Comparison of ENCODE assay signal across 22 mouse cellular contexts in genomic region chr8:63262516-63262915, GRCm38 (mm10).
DNase-seq lines count a peak whose midpoint lies in the region; ATAC-seq and TF ChIP-seq lines count a peak whose summit lies in the region.
"Had no signal": no experiment of that assay in that cellular context is flagged by ENCODE, and none has a peak within 500 bp of the region (broad histone marks: within the 10 kb centered on the region; RNA-seq: fewer than 3 reads in every experiment).

No protein-coding gene starts in this region.

- H3K9ac ChIP-seq in midbrain, embryonic 11.5 days (ENCODE audit: low read length), result no peak overlapping the region
- no peak overlapping the region for H3K9ac ChIP-seq in midbrain, embryonic 13.5 days (replicated peaks)
- H3K9ac ChIP-seq in heart, embryonic 14.5 days (ENCODE audit: low read length), result no peak overlapping the region
- H3K9ac ChIP-seq in midbrain, embryonic 15.5 days, result no peak overlapping the region
- H3K9ac ChIP-seq: forebrain, embryonic 13.5 days; kidney, embryonic 15.5 days; liver, embryonic 12.5 days; lung, embryonic 14.5 days; neural tube, embryonic 13.5 days had no signal

- H3K27ac ChIP-seq in midbrain, embryonic 11.5 days (ENCODE audit: low read depth, low read length), result no peak overlapping the region
- H3K27ac ChIP-seq in midbrain, embryonic 13.5 days, result no peak overlapping the region
- no peak overlapping the region for H3K27ac ChIP-seq in heart, embryonic 14.5 days (replicated peaks in 1 of 2; ENCODE audit: control insufficient read depth in 1 of 2, insufficient read depth in 1 of 2, low read depth in 2 of 2, low read length in 2 of 2)
- 0 out of 2 replicates have a peak overlapping the region, but pooled peaks have one; percentile 34 for H3K27ac ChIP-seq in midbrain, embryonic 15.5 days
- no peak overlapping the region for H3K27ac ChIP-seq in kidney, adult 2 months (ENCODE audit: insufficient read depth, low read depth, low read length)
- H3K27ac ChIP-seq: forebrain, embryonic 13.5 days; kidney, embryonic 15.5 days; liver, embryonic 12.5 days; macrophage; neural tube, embryonic 13.5 days had no signal

- TF ChIP-seq CTCF in kidney, adult 2 months (conservative IDR thresholded peaks at IDR 0.05; ENCODE audit: insufficient read depth, insufficient read length, low read depth, low read length), result no peak

- no peak for ATAC-seq in midbrain, embryonic 11.5 days (ENCODE audit: low FRiP score)
- no peak for ATAC-seq in midbrain, embryonic 13.5 days
- peak; percentile 56; the same call in 1 of the 2 replicates for ATAC-seq in heart, embryonic 14.5 days (ENCODE audit: insufficient number of reproducible peaks, insufficient read depth, low FRiP score, low read depth)
- 0 out of 2 replicates have a peak, but pooled peaks have one; percentile 54 for ATAC-seq in midbrain, embryonic 15.5 days (replicated peaks)
- ATAC-seq: CD4-positive, CD25-positive, alpha-beta regulatory T cell, adult 4 months; forebrain, embryonic 13.5 days; liver, embryonic 12.5 days had no signal

- peak; percentile 8 for DNase-seq in midbrain, embryonic 11.5 days (ENCODE audit: low spot score, missing footprints)
- peak; percentile 20 for DNase-seq in heart, adult 8-10 months (ENCODE audit: low spot score)
- DNase-seq in T-cell, adult 2 months (ENCODE audit: low spot score), result no peak
- no peak for DNase-seq in kidney, adult 2 months
- DNase-seq in right cerebral cortex, postnatal 10 days (ENCODE audit: low spot score in 2 of 2), result no peak
- DNase-seq: adrenal gland, adult 2 months; cerebellum, adult 11-12 months; cerebellum, postnatal 36 days; left cerebral cortex, postnatal 4 days; lung, embryonic 14.5 days; spleen, adult 18-20 months; thymus, adult 18-20 months had no signal

- H3K4me1 ChIP-seq in midbrain, embryonic 11.5 days (ENCODE audit: control insufficient read depth, insufficient read depth, low read length), result no peaks in the 10 kb centered on the region
- 0 out of 2 replicates have a peak, but pooled peaks cover 3% of the 10 kb centered on the region for H3K4me1 ChIP-seq in midbrain, embryonic 13.5 days (replicated peaks)
- H3K4me1 ChIP-seq in heart, embryonic 14.5 days (ENCODE audit: control insufficient read depth in 2 of 2, insufficient read depth in 2 of 2, low read length in 2 of 2), result 0 out of 4 replicates have a peak, but pooled peaks cover 0 to 4% of the 10 kb centered on the region in 2 experiments
- H3K4me1 ChIP-seq in midbrain, embryonic 15.5 days, result peaks cover 4% of the 10 kb centered on the region
- H3K4me1 ChIP-seq in kidney, adult 2 months (ENCODE audit: control insufficient read depth, insufficient read depth, low read length), result no peaks in the 10 kb centered on the region
- H3K4me1 ChIP-seq: forebrain, embryonic 13.5 days; kidney, embryonic 15.5 days; liver, embryonic 12.5 days; neural tube, embryonic 13.5 days had no signal

- no peak overlapping the region for H3K4me3 ChIP-seq in midbrain, embryonic 11.5 days (ENCODE audit: low read depth, low read length)
- H3K4me3 ChIP-seq in midbrain, embryonic 13.5 days (replicated peaks), result no peak overlapping the region
- H3K4me3 ChIP-seq in heart, embryonic 14.5 days (ENCODE audit: control insufficient read depth in 1 of 2, insufficient read depth in 1 of 2, low read depth in 1 of 2, low read length in 2 of 2), result no peak overlapping the region
- H3K4me3 ChIP-seq in midbrain, embryonic 15.5 days, result no peak overlapping the region
- H3K4me3 ChIP-seq in kidney, adult 2 months (ENCODE audit: insufficient read depth, low read depth, low read length), result no peak overlapping the region
- H3K4me3 ChIP-seq: forebrain, embryonic 13.5 days; kidney, embryonic 15.5 days; liver, embryonic 12.5 days; neural tube, embryonic 13.5 days had no signal

- H3K9me3 ChIP-seq in midbrain, embryonic 11.5 days (ENCODE audit: control insufficient read depth, low read length), result no peaks in the 10 kb centered on the region
- H3K9me3 ChIP-seq in midbrain, embryonic 13.5 days, result no peaks in the 10 kb centered on the region
- no peaks in the 10 kb centered on the region for H3K9me3 ChIP-seq in heart, embryonic 14.5 days (ENCODE audit: control insufficient read depth, low read length)
- no peaks in the 10 kb centered on the region for H3K9me3 ChIP-seq in midbrain, embryonic 15.5 days
- H3K9me3 ChIP-seq: forebrain, embryonic 13.5 days; kidney, embryonic 15.5 days; liver, embryonic 12.5 days; neural tube, embryonic 13.5 days had no signal

- 81% methylated on average over 4 of the region's 4 CpGs for WGBS in midbrain, embryonic 11.5 days
- WGBS in midbrain, embryonic 13.5 days, result 68% methylated on average over 4 of the region's 4 CpGs
- WGBS in heart, embryonic 14.5 days, result 14% methylated on average over 4 of the region's 4 CpGs
- 55% methylated on average over 4 of the region's 4 CpGs for WGBS in midbrain, embryonic 15.5 days
- WGBS in kidney, adult 2 months, result 49% methylated on average over 4 of the region's 4 CpGs

- no peak overlapping the region for H3K4me2 ChIP-seq in midbrain, embryonic 11.5 days
- no peak overlapping the region for H3K4me2 ChIP-seq in midbrain, embryonic 13.5 days (replicated peaks)
- no peak overlapping the region for H3K4me2 ChIP-seq in heart, embryonic 14.5 days (ENCODE audit: low read length)
- H3K4me2 ChIP-seq in midbrain, embryonic 15.5 days, result no peak overlapping the region
- H3K4me2 ChIP-seq: forebrain, embryonic 13.5 days; kidney, embryonic 15.5 days; liver, embryonic 12.5 days; lung, embryonic 14.5 days; neural tube, embryonic 13.5 days had no signal

- TF ChIP-seq POLR2A in kidney, adult 2 months (IDR thresholded peaks at IDR 0.05; ENCODE audit: low read depth, low read length), result no peak

- H3K27me3 ChIP-seq in midbrain, embryonic 11.5 days (ENCODE audit: control insufficient read depth, insufficient read depth, low read length), result no peaks in the 10 kb centered on the region
- H3K27me3 ChIP-seq in midbrain, embryonic 13.5 days, result no peaks in the 10 kb centered on the region
- no peaks in the 10 kb centered on the region for H3K27me3 ChIP-seq in heart, embryonic 14.5 days (ENCODE audit: control insufficient read depth, insufficient read depth, low read length)
- no peaks in the 10 kb centered on the region for H3K27me3 ChIP-seq in midbrain, embryonic 15.5 days (replicated peaks)
- H3K27me3 ChIP-seq in kidney, adult 2 months (replicated peaks; ENCODE audit: control insufficient read depth, insufficient read depth, low read length), result no peaks in the 10 kb centered on the region
- H3K27me3 ChIP-seq: forebrain, embryonic 13.5 days; kidney, embryonic 15.5 days; liver, embryonic 12.5 days; neural tube, embryonic 13.5 days had no signal

- no peaks in the 10 kb centered on the region for H3K36me3 ChIP-seq in midbrain, embryonic 11.5 days (ENCODE audit: control insufficient read depth, insufficient read depth, low read length)
- H3K36me3 ChIP-seq in midbrain, embryonic 13.5 days, result no peaks in the 10 kb centered on the region
- H3K36me3 ChIP-seq in heart, embryonic 14.5 days (ENCODE audit: control insufficient read depth, insufficient read depth, low read length), result no peaks in the 10 kb centered on the region
- no peaks in the 10 kb centered on the region for H3K36me3 ChIP-seq in midbrain, embryonic 15.5 days (replicated peaks)
- no peaks in the 10 kb centered on the region for H3K36me3 ChIP-seq in kidney, adult 2 months (ENCODE audit: control insufficient read depth, insufficient read depth, low read length)
- H3K36me3 ChIP-seq: G1E; kidney, embryonic 15.5 days; liver, embryonic 12.5 days; neural tube, embryonic 13.5 days had no signal

Comparison
In these comparisons a context has a peak if more than half of its experiments do, and no peak if none do; other contexts are left out.
1. ATAC-seq: peak in heart, embryonic 14.5 days (single experiment) and midbrain, embryonic 15.5 days (single experiment); none in midbrain, embryonic 11.5 days (single experiment) and midbrain, embryonic 13.5 days (single experiment).
2. DNase-seq: peak in midbrain, embryonic 11.5 days (single experiment) and heart, adult 8-10 months (single experiment); none in T-cell, adult 2 months (single experiment), kidney, adult 2 months (single experiment) and right cerebral cortex, postnatal 10 days (0 of 2).